Mouse (Mus musculus): Measurements from ENCODE around the gene Enah. TPM values are rescaled to one million over a fixed set of nuclear protein-coding genes. Genes with fewer than 3 reads are reported as not detected.

Gene Enah
- polyA plus RNA-seq, 1 experiment from 2014 or later, result 17.3 TPM

- no peaks in the 10 kb centered on the region for H3K9me3 ChIP-seq (replicated peaks)
- 92% methylated on average over 1 of the region's 1 CpGs for WGBS
- H3K4me3 ChIP-seq (replicated peaks), result no peak overlapping the region
- no peak overlapping the region for H3K4me2 ChIP-seq
- no peaks in the 10 kb centered on the region for H3K27me3 ChIP-seq
- H3K4me1 ChIP-seq, result peaks cover 12% of the 10 kb centered on the region
- H3K36me3 ChIP-seq, result peaks cover 5% of the 10 kb centered on the region; the same call in 1 of the 2 replicates
- H3K27ac ChIP-seq, result no peak overlapping the region
- ATAC-seq (replicated peaks; ENCODE audit: low FRiP score), result no peak
- no peak overlapping the region for H3K9ac ChIP-seq
Observed at GRCm38 (mm10) chr1:181985880-181986279, 33.9 kb downstream of the Enah start.

DNA sequence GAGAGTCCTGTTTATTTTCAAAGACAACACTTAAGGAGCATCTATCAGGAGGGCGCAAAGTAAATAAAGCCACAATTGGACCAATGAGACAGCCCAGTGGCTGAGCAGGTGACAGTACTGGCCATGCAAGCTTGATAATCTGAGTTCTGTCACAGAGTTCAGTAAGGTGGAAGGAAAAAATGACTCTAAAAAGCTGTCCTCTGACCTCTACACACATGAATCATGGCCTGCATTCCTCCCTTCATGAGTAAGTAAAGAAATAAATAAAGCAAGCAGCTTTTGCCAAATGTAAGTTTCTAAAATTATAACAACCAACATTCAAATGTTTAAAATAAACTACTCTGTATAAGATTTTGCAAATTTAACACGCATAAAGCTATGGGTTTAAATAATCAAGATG is 35.0 kb downstream of the Enah start:
- H3K9me3 ChIP-seq (replicated peaks), result no peaks in the 10 kb centered on the region
- H3K36me3 ChIP-seq, result peaks cover 5% of the 10 kb centered on the region; the same call in 1 of the 2 replicates
- H3K9ac ChIP-seq, result no peak overlapping the region
- no peak overlapping the region for H3K27ac ChIP-seq
- WGBS, result 92% methylated on average over 2 of the region's 2 CpGs
- ATAC-seq (replicated peaks; ENCODE audit: low FRiP score), result no peak
- no peak overlapping the region for H3K4me3 ChIP-seq (replicated peaks)
- peaks cover 9% of the 10 kb centered on the region for H3K4me1 ChIP-seq
- H3K4me2 ChIP-seq, result no peak overlapping the region
- H3K27me3 ChIP-seq, result no peaks in the 10 kb centered on the region

DNA sequence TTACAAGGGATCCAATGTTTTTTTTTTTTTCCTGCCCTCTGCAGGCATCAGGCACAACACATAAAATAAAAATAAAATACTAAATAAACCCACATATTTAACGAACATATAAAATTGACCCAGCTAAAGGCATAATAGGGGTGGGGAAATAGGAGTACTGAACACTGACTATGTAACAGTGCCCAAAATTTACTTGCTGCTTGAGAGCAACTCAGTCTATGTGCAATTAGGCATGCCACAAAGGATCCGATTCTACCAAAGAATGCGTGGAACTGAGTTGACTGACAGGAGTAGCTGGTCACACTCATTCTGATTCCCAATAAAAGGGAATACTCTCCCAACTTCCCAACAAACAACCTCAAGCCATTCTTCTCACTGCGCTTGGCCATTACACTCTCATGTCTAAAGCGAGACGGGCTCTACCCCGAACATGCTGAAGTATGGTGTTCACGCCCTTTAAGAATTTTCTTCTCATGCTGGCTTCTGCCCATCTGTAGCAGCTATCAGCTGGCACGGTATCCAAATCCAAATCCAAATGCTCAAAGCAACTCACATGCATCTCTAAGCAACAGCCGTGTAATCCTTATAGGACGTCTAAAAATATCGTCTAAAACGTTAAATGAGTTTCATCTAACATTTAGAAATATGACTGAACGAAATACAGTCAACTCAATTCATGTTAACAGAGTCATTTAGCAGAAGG is 39.6 kb downstream of the Enah start:
- Histone ChIP-seq H3K4me1 (peaks cover 8% of the 10 kb centered on the region), H3K27me3 (no peaks in the 10 kb centered on the region), H3K4me3 (replicated peaks) (no peak overlapping the region), H3K27ac (no peak overlapping the region), H3K9me3 (replicated peaks) (no peaks in the 10 kb centered on the region), H3K4me2 (no peak overlapping the region), H3K36me3 (peaks cover 5% of the 10 kb centered on the region; the same call in 1 of the 2 replicates), H3K9ac (no peak overlapping the region)
- ATAC-seq (replicated peaks; ENCODE audit: low FRiP score), result no peak
- 94% methylated on average over 14 of the region's 14 CpGs for WGBS

DNA sequence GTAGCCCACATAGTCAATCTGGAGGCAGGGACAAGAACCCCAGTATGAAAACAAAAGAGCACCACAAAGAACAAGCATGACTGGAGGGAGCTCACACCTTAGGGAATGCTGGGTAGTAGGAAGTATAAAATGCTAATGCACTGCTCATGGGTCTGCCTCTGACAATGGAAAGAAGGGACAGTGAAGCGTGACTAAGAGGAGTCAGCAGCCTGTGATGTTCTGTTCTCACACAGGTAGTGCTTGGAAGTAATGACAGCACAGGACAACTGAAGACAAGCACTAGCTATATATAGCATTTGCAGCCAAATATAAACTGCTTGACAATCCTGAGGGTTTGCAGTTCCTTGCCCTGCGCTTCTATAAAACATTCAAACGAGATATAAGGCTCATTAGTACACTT is 44.3 kb downstream of the Enah start:
- no peak overlapping the region for H3K4me3 ChIP-seq (replicated peaks)
- no peak overlapping the region for H3K27ac ChIP-seq
- WGBS, result 64% methylated on average over 3 of the region's 3 CpGs

DNA sequence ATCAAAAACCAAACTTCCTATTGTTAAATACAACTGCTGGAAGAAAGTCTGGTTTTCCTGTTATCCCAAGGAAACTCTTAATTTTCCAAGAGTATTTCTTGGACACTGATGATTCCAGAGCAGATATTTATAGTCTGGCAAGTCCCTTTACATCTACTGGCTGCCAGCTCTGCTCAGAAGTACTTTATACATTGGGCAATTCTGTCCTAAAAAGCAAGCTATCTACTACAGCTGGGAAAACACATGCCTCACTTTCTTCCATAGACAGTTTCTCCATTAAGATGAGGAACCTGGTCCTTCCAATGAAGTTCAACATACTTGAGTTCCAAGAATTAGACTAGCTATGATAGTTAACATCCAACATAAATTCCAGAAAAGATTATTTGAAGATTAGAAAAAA is 44.9 kb downstream of the Enah start:
- ATAC-seq (replicated peaks; ENCODE audit: low FRiP score), result no peak
- Histone ChIP-seq H3K4me3 (replicated peaks) (no peak overlapping the region), H3K27ac (no peak overlapping the region), H3K36me3 (no peaks in the 10 kb centered on the region), H3K9ac (no peak overlapping the region), H3K4me2 (no peak overlapping the region), H3K27me3 (no peaks in the 10 kb centered on the region), H3K9me3 (replicated peaks) (no peaks in the 10 kb centered on the region), H3K4me1 (peaks cover 21% of the 10 kb centered on the region)

More for the DNA sequence above, 44.3 kb downstream of the Enah start:
- Histone ChIP-seq H3K9me3 (replicated peaks) (no peaks in the 10 kb centered on the region), H3K4me2 (no peak overlapping the region), H3K27me3 (no peaks in the 10 kb centered on the region), H3K36me3 (no peaks in the 10 kb centered on the region), H3K9ac (no peak overlapping the region), H3K4me1 (peaks cover 19% of the 10 kb centered on the region)
- 0 out of 2 replicates have a peak, but pooled peaks have one; percentile 56 for ATAC-seq (replicated peaks; ENCODE audit: low FRiP score)

GRCm38 (mm10) chr1:181965277-181965676 is 54.5 kb downstream of the Enah start:
- ATAC-seq (replicated peaks; ENCODE audit: low FRiP score), result no peak
- H3K27ac ChIP-seq, result no peak overlapping the region
- H3K36me3 ChIP-seq, result peaks cover 10% of the 10 kb centered on the region
- H3K4me2 ChIP-seq, result no peak overlapping the region
- no peaks in the 10 kb centered on the region for H3K9me3 ChIP-seq (replicated peaks)
- H3K27me3 ChIP-seq, result no peaks in the 10 kb centered on the region
- H3K4me1 ChIP-seq, result peaks cover 4% of the 10 kb centered on the region
- no peak overlapping the region for H3K4me3 ChIP-seq (replicated peaks)
- 75% methylated on average over 1 of the region's 1 CpGs for WGBS
- H3K9ac ChIP-seq, result no peak overlapping the region

GRCm38 (mm10) chr1:181963827-181964226 is 56.0 kb downstream of the Enah start:
- no peaks in the 10 kb centered on the region for H3K9me3 ChIP-seq (replicated peaks)
- H3K4me2 ChIP-seq, result no peak overlapping the region
- no peaks in the 10 kb centered on the region for H3K27me3 ChIP-seq
- peaks cover 19% of the 10 kb centered on the region for H3K36me3 ChIP-seq
- peaks cover 4% of the 10 kb centered on the region for H3K4me1 ChIP-seq
- H3K27ac ChIP-seq, result no peak overlapping the region
- H3K4me3 ChIP-seq (replicated peaks), result no peak overlapping the region
- 61% methylated on average over 3 of the region's 3 CpGs for WGBS
- ATAC-seq (replicated peaks; ENCODE audit: low FRiP score), result no peak
- no peak overlapping the region for H3K9ac ChIP-seq

- 88% methylated on average over 4 of the region's 4 CpGs for WGBS
- no peak overlapping the region for H3K27ac ChIP-seq
- no peak for ATAC-seq (replicated peaks; ENCODE audit: low FRiP score)
- peaks cover 19% of the 10 kb centered on the region for H3K36me3 ChIP-seq
- no peak overlapping the region for H3K4me3 ChIP-seq (replicated peaks)
- H3K4me1 ChIP-seq, result peaks cover 4% of the 10 kb centered on the region
- no peaks in the 10 kb centered on the region for H3K27me3 ChIP-seq
- no peak overlapping the region for H3K9ac ChIP-seq
- no peak overlapping the region for H3K4me2 ChIP-seq
- H3K9me3 ChIP-seq (replicated peaks), result no peaks in the 10 kb centered on the region
Observed at GRCm38 (mm10) chr1:181963351-181963750, 56.4 kb downstream of the Enah start.

GRCm38 (mm10) chr1:181960383-181960782 is 59.4 kb downstream of the Enah start:
- no peak for ATAC-seq (replicated peaks; ENCODE audit: low FRiP score)
- H3K27ac ChIP-seq, result no peak overlapping the region
- WGBS, result 91% methylated on average over 3 of the region's 3 CpGs

DNA sequence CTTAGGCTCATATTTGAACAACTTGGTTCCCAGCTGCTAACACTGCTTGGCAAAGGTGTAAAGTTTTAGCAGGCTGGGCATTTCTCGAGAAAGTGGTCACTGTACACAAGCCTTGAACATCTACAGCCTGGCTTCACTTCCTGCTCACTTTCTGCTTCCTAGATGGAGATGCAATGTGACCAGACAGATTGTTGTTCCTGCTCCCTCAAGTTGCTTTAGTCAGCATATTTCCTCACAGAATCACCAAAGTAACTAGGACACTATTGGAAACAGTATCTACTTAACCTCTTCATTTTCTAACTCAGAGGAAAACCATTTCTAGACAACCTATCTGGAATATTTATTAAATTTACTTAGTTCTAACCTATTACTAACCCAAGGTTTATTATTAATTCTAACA is 61.4 kb downstream of the Enah start:
- Histone ChIP-seq H3K4me2 (no peak overlapping the region), H3K4me1 (no peaks in the 10 kb centered on the region), H3K4me3 (replicated peaks) (no peak overlapping the region), H3K36me3 (peaks cover 36% of the 10 kb centered on the region), H3K9me3 (replicated peaks) (no peaks in the 10 kb centered on the region), H3K9ac (no peak overlapping the region), H3K27ac (no peak overlapping the region), H3K27me3 (no peaks in the 10 kb centered on the region)
- 90% methylated on average over 1 of the region's 1 CpGs for WGBS
- no peak for ATAC-seq (replicated peaks; ENCODE audit: low FRiP score)

More at GRCm38 (mm10) chr1:181960383-181960782, 59.4 kb downstream of the Enah start:
- Histone ChIP-seq H3K4me1 (no peaks in the 10 kb centered on the region), H3K36me3 (peaks cover 36% of the 10 kb centered on the region), H3K4me3 (replicated peaks) (no peak overlapping the region), H3K4me2 (no peak overlapping the region), H3K9me3 (replicated peaks) (no peaks in the 10 kb centered on the region), H3K27me3 (no peaks in the 10 kb centered on the region), H3K9ac (no peak overlapping the region)

DNA sequence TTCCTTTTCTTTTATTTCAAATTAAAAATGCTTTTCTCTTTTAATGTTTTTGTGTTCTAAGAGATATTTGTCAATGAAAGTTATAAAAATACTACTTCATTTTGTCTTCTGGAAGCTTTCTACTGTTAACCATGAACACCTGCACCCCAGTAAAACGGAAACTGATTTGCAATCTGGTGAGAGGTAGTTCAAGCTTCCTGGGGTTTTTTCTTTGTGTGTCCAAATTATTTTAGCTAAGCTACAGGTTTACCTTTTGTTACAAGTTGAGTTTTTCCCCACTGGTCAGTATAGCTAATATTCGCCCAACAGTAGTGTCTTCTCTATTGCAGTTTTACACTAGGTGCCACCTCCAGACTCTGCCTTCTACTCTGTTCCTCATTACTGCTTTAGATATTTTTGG is 62.1 kb downstream of the Enah start:
- H3K4me3 ChIP-seq (replicated peaks), result no peak overlapping the region
- ATAC-seq (replicated peaks; ENCODE audit: low FRiP score), result no peak
- no peaks in the 10 kb centered on the region for H3K9me3 ChIP-seq (replicated peaks)
- H3K27ac ChIP-seq, result no peak overlapping the region
- H3K36me3 ChIP-seq, result peaks cover 36% of the 10 kb centered on the region
- H3K4me1 ChIP-seq, result no peaks in the 10 kb centered on the region
- no peak overlapping the region for H3K4me2 ChIP-seq
- WGBS, result 96% methylated on average over 2 of the region's 2 CpGs
- H3K9ac ChIP-seq, result no peak overlapping the region
- no peaks in the 10 kb centered on the region for H3K27me3 ChIP-seq

- H3K4me3 ChIP-seq (replicated peaks), result no peak overlapping the region
- H3K27me3 ChIP-seq, result no peaks in the 10 kb centered on the region
- peaks cover 22% of the 10 kb centered on the region; the same call in 1 of the 2 replicates for H3K36me3 ChIP-seq
- no peak overlapping the region for H3K27ac ChIP-seq
- H3K9me3 ChIP-seq (replicated peaks), result no peaks in the 10 kb centered on the region
- no peaks in the 10 kb centered on the region for H3K4me1 ChIP-seq
- no peak for ATAC-seq (replicated peaks; ENCODE audit: low FRiP score)
- H3K4me2 ChIP-seq, result no peak overlapping the region
- H3K9ac ChIP-seq, result no peak overlapping the region
Observed at GRCm38 (mm10) chr1:181953547-181953946, 66.2 kb downstream of the Enah start.

DNA sequence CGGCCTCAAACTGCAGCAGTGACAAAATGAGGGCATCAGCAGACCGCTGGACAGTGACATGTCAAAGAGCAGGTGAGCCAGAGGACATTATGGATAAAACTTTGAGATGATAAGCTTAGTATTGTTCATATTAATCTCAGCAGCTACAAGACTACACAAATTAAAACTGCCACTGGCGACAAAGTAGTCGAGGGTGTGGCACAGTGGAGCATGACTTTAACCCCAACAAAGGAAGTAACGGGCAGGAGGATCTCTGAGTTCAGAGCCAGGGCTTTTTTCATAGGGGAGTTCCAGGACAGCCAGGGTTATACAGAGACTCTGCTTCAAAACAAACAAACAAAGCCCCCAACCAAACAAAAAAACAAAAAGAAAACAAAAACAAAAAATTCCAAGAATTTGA is 68.5 kb downstream of the Enah start:
- ATAC-seq (replicated peaks; ENCODE audit: low FRiP score), result no peak

More for the DNA sequence above, 68.5 kb downstream of the Enah start:
- peaks cover 19% of the 10 kb centered on the region; the same call in 1 of the 2 replicates for H3K36me3 ChIP-seq
- no peaks in the 10 kb centered on the region for H3K4me1 ChIP-seq
- H3K27ac ChIP-seq, result no peak overlapping the region
- no peak overlapping the region for H3K4me2 ChIP-seq
- H3K4me3 ChIP-seq (replicated peaks), result no peak overlapping the region
- no peaks in the 10 kb centered on the region for H3K9me3 ChIP-seq (replicated peaks)
- no peaks in the 10 kb centered on the region for H3K27me3 ChIP-seq
- 73% methylated on average over 5 of the region's 5 CpGs for WGBS
- no peak overlapping the region for H3K9ac ChIP-seq

All from kidney, embryonic 15.5 days (tissue).